Mouse (Mus musculus) c-Kit-negative CD71-positive TER-119-positive erythroid progenitor cells, embryonic 14.5 days (primary cell): ENCODE results near the gene Noc3l.

Source experiments
- DNase-seq: peaks from one replicate; pipeline ENCODE4 v3.0.0-alpha.2; 2013; ENCODE audit warnings: low read depth, low spot score

Gene Noc3l

DNA sequence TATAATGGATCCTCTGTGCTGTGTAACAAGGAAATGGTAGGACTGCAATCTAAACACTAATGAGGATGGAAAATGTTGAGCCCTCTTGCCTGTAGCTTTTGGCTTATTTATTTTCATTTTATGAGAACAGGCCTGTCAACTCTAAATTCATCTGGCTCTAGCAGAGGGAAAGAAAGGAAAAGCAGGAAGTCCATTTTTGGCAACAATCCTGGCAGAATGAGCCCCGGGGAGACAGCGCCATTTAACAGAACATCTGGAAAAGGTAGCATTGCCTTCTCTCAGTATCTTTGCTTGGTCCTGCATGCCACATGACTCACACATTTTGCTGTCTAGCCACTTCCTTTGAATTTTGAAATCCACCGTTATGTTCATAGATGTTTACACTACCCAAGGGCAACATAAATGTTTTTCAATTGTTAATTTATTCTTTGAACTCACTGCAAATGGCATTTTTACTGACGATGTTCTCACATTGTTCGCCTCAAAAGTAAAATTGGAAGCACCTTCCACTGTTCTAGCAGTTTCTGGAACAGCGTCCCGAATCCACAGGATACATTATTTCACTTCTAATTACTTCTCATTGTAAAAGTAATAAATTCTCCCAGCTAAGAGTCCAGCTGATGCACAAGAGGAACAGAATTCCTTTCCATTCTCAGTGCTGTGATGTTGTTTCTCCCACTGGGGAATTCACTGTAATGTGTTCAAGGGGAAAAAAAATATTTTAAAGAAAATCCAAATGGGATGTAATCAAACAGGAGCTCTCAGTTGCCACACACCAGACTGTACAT lies 60.2 kb downstream of the Noc3l start:
- no peak for DNase-seq

DNA sequence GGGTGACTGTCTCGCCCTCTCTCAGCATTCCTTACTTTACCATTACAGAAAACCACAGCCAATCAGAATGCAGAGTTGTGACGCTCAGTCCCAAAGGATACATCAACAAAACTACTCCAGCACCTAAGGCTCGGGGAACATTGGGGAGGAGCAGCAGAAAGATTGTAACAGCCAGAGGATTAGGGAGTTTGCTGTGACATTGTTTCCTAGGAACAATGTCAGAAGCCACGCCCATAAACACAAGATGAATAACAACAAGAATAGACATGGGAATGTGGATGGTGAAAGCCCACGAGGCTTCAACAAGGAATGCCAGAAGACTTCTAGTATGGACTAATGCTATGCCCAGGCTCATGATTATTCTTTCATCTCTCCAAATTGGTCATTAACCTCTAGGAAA lies 61.0 kb downstream of the Noc3l start:
- DNase-seq, result no peak

DNA sequence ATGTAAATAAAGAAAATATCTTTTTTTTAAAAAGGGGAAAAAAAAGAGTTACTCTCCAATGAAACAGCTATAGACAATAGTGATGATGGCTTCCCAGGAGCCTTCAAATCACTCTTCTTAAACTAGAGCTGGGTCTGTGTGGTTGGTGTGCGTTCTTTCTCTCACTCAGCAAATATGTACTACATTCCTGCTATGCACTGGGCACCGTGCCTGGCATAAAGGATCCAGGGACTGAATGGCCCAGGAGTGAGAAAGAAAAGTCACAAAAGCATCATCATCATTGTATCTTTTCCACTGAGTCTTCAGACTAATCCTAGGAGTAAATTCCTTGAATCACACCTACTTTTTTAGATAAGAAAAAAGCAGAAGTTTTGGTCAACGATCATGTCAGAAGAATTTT lies 61.9 kb downstream of the Noc3l start:
- no peak for DNase-seq

- DNase-seq, result no peak
Measured at GRCm38 (mm10) chr19:38750192-38750591, 68.8 kb downstream of the Noc3l start.

GRCm38 (mm10) chr19:38746492-38747014 lies 72.5 kb downstream of the Noc3l start:
- DNase-seq, result no peak

GRCm38 (mm10) chr19:38745810-38746491 lies 73.1 kb downstream of the Noc3l start:
- DNase-seq, result no peak

DNA sequence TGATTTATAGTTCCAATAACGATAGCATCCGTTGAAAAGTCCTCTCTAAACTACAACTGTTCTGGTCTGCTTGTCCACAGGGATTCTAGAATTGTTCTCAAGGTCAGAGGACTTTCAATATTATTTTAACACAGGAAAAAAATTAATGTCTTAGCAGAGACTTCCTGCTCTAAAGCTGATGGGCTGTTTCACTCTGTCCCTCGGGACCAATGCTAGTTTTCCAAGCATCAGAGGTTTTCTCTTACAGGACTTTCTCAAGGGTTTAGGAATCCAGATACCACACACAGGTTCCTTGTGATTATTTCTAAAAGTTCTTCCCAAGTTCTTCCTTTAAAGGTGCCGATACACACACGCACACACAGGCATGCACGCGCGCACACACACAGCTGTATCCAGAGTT lies 74.5 kb downstream of the Noc3l start:
- DNase-seq, result no peak
